26 mouse cellular contexts compared by ENCODE assay signal in the genomic region with DNA sequence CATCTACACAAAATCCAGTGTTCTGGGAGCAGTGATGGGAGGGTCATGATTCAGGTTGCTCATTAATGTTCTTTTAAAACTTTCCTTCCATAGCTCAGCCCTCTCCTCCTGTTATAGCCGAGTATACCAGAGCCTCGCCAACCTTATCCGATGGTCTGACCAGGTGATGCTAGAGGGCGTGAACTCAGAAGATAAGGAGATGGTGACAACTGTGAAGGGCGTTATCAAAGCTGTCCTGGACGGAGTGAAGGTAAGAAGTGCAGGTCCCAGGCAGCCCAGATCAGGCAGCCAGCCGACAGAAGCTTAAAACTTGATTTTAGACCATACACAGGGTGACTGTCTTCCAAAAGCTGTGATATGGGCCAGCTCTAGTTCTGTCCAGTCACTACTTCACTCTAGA.
DNase-seq lines count a peak whose midpoint lies in the region; ATAC-seq lines count a peak whose summit lies in the region.
"Had no signal": no experiment of that assay in that cellular context is flagged by ENCODE, and none has a peak within 500 bp of the region (broad histone marks: within the 10 kb centered on the region; RNA-seq: fewer than 3 reads in every experiment).

No protein-coding gene starts in this region.

- H3K27ac ChIP-seq in liver, embryonic 12.5 days = no peak overlapping the region
- H3K27ac ChIP-seq in liver, embryonic 15.5 days (replicated peaks) = no peak overlapping the region
- no peak overlapping the region for H3K27ac ChIP-seq in hindbrain, embryonic 12.5 days
- H3K27ac ChIP-seq: embryonic facial prominence, embryonic 13.5 days; forebrain, embryonic 10.5 days; forebrain, embryonic 13.5 days; heart, adult 2 months; heart, embryonic 10.5 days; heart, embryonic 13.5 days; hindbrain, embryonic 15.5 days had no signal

- H3K27me3 ChIP-seq in liver, embryonic 12.5 days (replicated peaks) = no peaks in the 10 kb centered on the region
- no peaks in the 10 kb centered on the region for H3K27me3 ChIP-seq in liver, embryonic 15.5 days
- no peaks in the 10 kb centered on the region for H3K27me3 ChIP-seq in hindbrain, embryonic 12.5 days
- H3K27me3 ChIP-seq: embryonic facial prominence, embryonic 13.5 days; forebrain, embryonic 13.5 days; heart, embryonic 13.5 days; hindbrain, embryonic 15.5 days had no signal

- H3K4me3 ChIP-seq in liver, embryonic 12.5 days = no peak overlapping the region
- no peak overlapping the region for H3K4me3 ChIP-seq in liver, embryonic 15.5 days (replicated peaks)
- H3K4me3 ChIP-seq in hindbrain, embryonic 12.5 days = no peak overlapping the region
- H3K4me3 ChIP-seq: embryonic facial prominence, embryonic 13.5 days; forebrain, embryonic 10.5 days; forebrain, embryonic 13.5 days; heart, adult 2 months; heart, embryonic 10.5 days; heart, embryonic 13.5 days; hindbrain, embryonic 15.5 days had no signal

- peaks cover 50% of the 10 kb centered on the region for H3K4me1 ChIP-seq in liver, embryonic 12.5 days
- H3K4me1 ChIP-seq in liver, embryonic 15.5 days (replicated peaks) = peaks cover 35% of the 10 kb centered on the region
- H3K4me1 ChIP-seq in hindbrain, embryonic 12.5 days = no peaks in the 10 kb centered on the region
- H3K4me1 ChIP-seq: embryonic facial prominence, embryonic 13.5 days; forebrain, embryonic 10.5 days; forebrain, embryonic 13.5 days had no signal

- WGBS in liver, embryonic 12.5 days (ENCODE audit: insufficient replicate concordance) = 34% methylated on average over 7 of the region's 7 CpGs
- WGBS in liver, embryonic 15.5 days (ENCODE audit: insufficient replicate concordance) = 19% methylated on average over 7 of the region's 7 CpGs
- 95% methylated on average over 7 of the region's 7 CpGs for WGBS in hindbrain, embryonic 12.5 days

- no peak overlapping the region for H3K4me2 ChIP-seq in liver, embryonic 12.5 days
- H3K4me2 ChIP-seq in liver, embryonic 15.5 days = no peak overlapping the region
- no peak overlapping the region for H3K4me2 ChIP-seq in hindbrain, embryonic 12.5 days (replicated peaks)
- H3K4me2 ChIP-seq: embryonic facial prominence, embryonic 13.5 days; forebrain, embryonic 13.5 days; heart, embryonic 13.5 days; hindbrain, embryonic 15.5 days had no signal

- H3K9ac ChIP-seq in liver, embryonic 12.5 days = no peak overlapping the region
- H3K9ac ChIP-seq in liver, embryonic 15.5 days = no peak overlapping the region
- H3K9ac ChIP-seq in hindbrain, embryonic 12.5 days = no peak overlapping the region
- H3K9ac ChIP-seq: embryonic facial prominence, embryonic 13.5 days; forebrain, embryonic 13.5 days; heart, embryonic 13.5 days; hindbrain, embryonic 15.5 days had no signal

- peaks cover 78% of the 10 kb centered on the region for H3K36me3 ChIP-seq in liver, embryonic 12.5 days
- peaks cover 67% of the 10 kb centered on the region for H3K36me3 ChIP-seq in liver, embryonic 15.5 days (replicated peaks)
- peaks cover 62% of the 10 kb centered on the region for H3K36me3 ChIP-seq in hindbrain, embryonic 12.5 days

- DNase-seq in liver (no peak), adipocyte (ENCODE audit: low spot score) (no peak)
- no peak for DNase-seq in spleen, adult 18-20 months
- DNase-seq: adrenal gland, postnatal 14 days; B cell, adult 2 months; cerebellum, adult 18-20 months; cerebellum, adult 9-10 months; cerebellum, postnatal 14 days; gastrocnemius, postnatal 10 days; gastrocnemius, postnatal 36 days; heart, adult 2 months; heart, postnatal 14 days; heart, postnatal 4 days had no signal

- H3K9me3 ChIP-seq in liver, embryonic 12.5 days (replicated peaks) = no peaks in the 10 kb centered on the region
- H3K9me3 ChIP-seq in liver, embryonic 15.5 days (replicated peaks) = no peaks in the 10 kb centered on the region
- H3K9me3 ChIP-seq in hindbrain, embryonic 12.5 days (replicated peaks) = no peaks in the 10 kb centered on the region
- H3K9me3 ChIP-seq: embryonic facial prominence, embryonic 13.5 days; forebrain, embryonic 10.5 days; forebrain, embryonic 13.5 days; heart, embryonic 10.5 days; heart, embryonic 13.5 days; hindbrain, embryonic 15.5 days had no signal

- ATAC-seq in liver, embryonic 12.5 days = peak; percentile 66; the same call in 1 of the 2 replicates
- ATAC-seq in erythroblast, adult 5-6 weeks (replicated peaks; ENCODE audit: low FRiP score, poor library complexity, severe bottlenecking) = 0 out of 2 replicates have a peak, but pooled peaks have one; percentile 5
- ATAC-seq in liver, embryonic 15.5 days (ENCODE audit: insufficient read depth) = peak; percentile 53; the same call in 1 of the 2 replicates
- peak; percentile 62; the same call in 1 of the 2 replicates for ATAC-seq in megakaryocyte-erythroid progenitor cell, adult 5-6 weeks (replicated peaks; ENCODE audit: low FRiP score, low TSS enrichment, poor library complexity, severe bottlenecking)
- no peak for ATAC-seq in hindbrain, embryonic 12.5 days (ENCODE audit: low FRiP score)
- ATAC-seq: activated CD4-positive, CD25-positive, alpha-beta regulatory T cell, adult 4 months; forebrain, embryonic 13.5 days; forebrain, embryonic 16.5 days had no signal
